In the genomic region with DNA sequence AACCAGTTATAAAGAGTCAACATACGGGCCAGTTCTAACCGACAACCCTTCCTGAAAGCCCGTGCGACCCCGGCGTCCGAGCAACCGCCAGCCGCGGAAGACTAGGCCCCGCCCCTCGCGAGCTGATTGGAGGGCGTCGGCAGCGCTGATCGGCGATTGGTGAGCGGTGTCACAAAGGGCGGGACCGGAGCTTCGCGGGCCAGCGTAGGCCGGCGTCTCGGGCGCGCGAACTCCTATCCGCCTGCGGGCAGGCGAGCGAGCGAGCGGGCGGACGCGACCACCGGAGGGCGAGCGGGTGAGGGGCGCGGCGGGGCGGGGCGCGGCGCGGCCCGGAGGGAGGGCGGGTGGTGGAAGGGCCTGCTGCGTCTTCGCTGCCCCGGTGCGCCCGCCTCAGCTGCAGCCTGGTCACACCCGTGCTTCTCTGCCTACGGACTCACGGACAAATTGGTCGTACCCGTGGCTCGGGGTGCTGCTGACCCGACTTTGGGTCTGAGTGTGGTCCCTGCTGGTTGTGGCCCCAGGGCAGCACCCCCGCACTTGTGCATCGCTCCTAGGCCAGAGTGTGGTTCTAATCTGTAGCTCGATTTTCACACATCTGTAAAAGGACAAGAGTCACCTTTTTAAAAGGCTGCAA, we compare ENCODE assay signal across 8 mouse cellular contexts. TPM values are rescaled to one million over a fixed set of nuclear protein-coding genes. Genes with fewer than 3 reads are reported as not detected.
A peak's percentile ranks its signal among the peaks of the same experiment; 100 is the strongest.
DNase-seq lines count a peak whose midpoint lies in the region; ATAC-seq lines count a peak whose summit lies in the region.

A gene (plus strand): TSS at position 205 of the 634 bp plus-strand sequence.

- DNase-seq in CD4-positive helper T cell, adult 2 months (ENCODE audit: low read depth, low spot score): peak; percentile 90
- DNase-seq in brain, embryonic 18.5 days (ENCODE audit: low read depth, low spot score): peak; percentile 70
- DNase-seq in kidney, postnatal 14 days: peak; percentile 95
- DNase-seq in liver, embryonic 13.5 days: peak; percentile 91
- DNase-seq in neural tube, embryonic 10.5 days (ENCODE audit: extremely low spot score, low spot score): peak; percentile 93

- H3K4me1 ChIP-seq in heart, embryonic 14.5 days (ENCODE audit: control insufficient read depth in 2 of 2, insufficient read depth in 2 of 2, low read length in 2 of 2): peaks cover 5 to 6% of the 10 kb centered on the region in 2 experiments; a peak in 2 of 4 replicates
- H3K4me1 ChIP-seq in liver, embryonic 13.5 days (replicated peaks): peaks cover 36% of the 10 kb centered on the region
- H3K4me1 ChIP-seq in stomach, embryonic 16.5 days (ENCODE audit: control insufficient read depth, insufficient read depth, low read length): no peaks in the 10 kb centered on the region

- peak within 1 kb of the TSS; percentile 64 to 82 for H3K4me3 ChIP-seq in heart, embryonic 14.5 days (ENCODE audit: control insufficient read depth in 1 of 2, insufficient read depth in 1 of 2, low read depth in 1 of 2, low read length in 2 of 2)
- peak within 1 kb of the TSS; percentile 74 for H3K4me3 ChIP-seq in liver, embryonic 13.5 days (replicated peaks)
- peak within 1 kb of the TSS; percentile 66 for H3K4me3 ChIP-seq in stomach, embryonic 16.5 days (replicated peaks; ENCODE audit: low read length)

- under 1% methylated on average over 66 of the region's 67 CpGs for WGBS in heart, embryonic 14.5 days
- WGBS in liver, embryonic 13.5 days (ENCODE audit: insufficient replicate concordance): under 1% methylated on average over 66 of the region's 67 CpGs
- under 1% methylated on average over 56 of the region's 67 CpGs for WGBS in stomach, embryonic 16.5 days

- peaks cover 30% of the 10 kb centered on the region for H3K36me3 ChIP-seq in heart, embryonic 14.5 days (ENCODE audit: control insufficient read depth, insufficient read depth, low read length)
- peaks cover 6% of the 10 kb centered on the region; the same call in 1 of the 2 replicates for H3K36me3 ChIP-seq in liver, embryonic 13.5 days
- no peaks in the 10 kb centered on the region for H3K36me3 ChIP-seq in stomach, embryonic 16.5 days (ENCODE audit: control insufficient read depth, insufficient read depth, low read length)

- peak within 1 kb of the TSS; percentile 82 for H3K9ac ChIP-seq in heart, embryonic 14.5 days (ENCODE audit: low read length)
- peak within 1 kb of the TSS; percentile 85 for H3K9ac ChIP-seq in liver, embryonic 13.5 days
- peak within 1 kb of the TSS; percentile 86 for H3K9ac ChIP-seq in stomach, embryonic 16.5 days (ENCODE audit: low read length)

- ATAC-seq in erythroid progenitor cell, adult 5-6 weeks (replicated peaks; ENCODE audit: low FRiP score, poor library complexity, severe bottlenecking): peak; percentile 94
- ATAC-seq in heart, embryonic 14.5 days (ENCODE audit: insufficient number of reproducible peaks, insufficient read depth, low FRiP score, low read depth): peak; percentile 97
- peak; percentile 97 for ATAC-seq in liver, embryonic 13.5 days (ENCODE audit: low read depth)
- ATAC-seq in stomach, embryonic 16.5 days (ENCODE audit: insufficient read depth, low FRiP score): peak; percentile 98

- no peaks in the 10 kb centered on the region for H3K9me3 ChIP-seq in heart, embryonic 14.5 days (ENCODE audit: control insufficient read depth, low read length)
- no peaks in the 10 kb centered on the region for H3K9me3 ChIP-seq in liver, embryonic 13.5 days (replicated peaks)
- no peaks in the 10 kb centered on the region for H3K9me3 ChIP-seq in stomach, embryonic 16.5 days (replicated peaks; ENCODE audit: control insufficient read depth, low read length)

- no peaks in the 10 kb centered on the region for H3K27me3 ChIP-seq in heart, embryonic 14.5 days (ENCODE audit: control insufficient read depth, insufficient read depth, low read length)
- H3K27me3 ChIP-seq in liver, embryonic 13.5 days: no peaks in the 10 kb centered on the region
- no peaks in the 10 kb centered on the region for H3K27me3 ChIP-seq in stomach, embryonic 16.5 days (ENCODE audit: control insufficient read depth, insufficient read depth, low read length)

- peak within 1 kb of the TSS; percentile 88 for H3K4me2 ChIP-seq in heart, embryonic 14.5 days (ENCODE audit: low read length)
- H3K4me2 ChIP-seq in liver, embryonic 13.5 days: peak within 1 kb of the TSS; percentile 80
- peak within 1 kb of the TSS; percentile 91 for H3K4me2 ChIP-seq in stomach, embryonic 16.5 days (ENCODE audit: low read depth, low read length)

- peak within 1 kb of the TSS in 1 of 2 experiments; percentile 33; a peak in 1 of 4 replicates for H3K27ac ChIP-seq in heart, embryonic 14.5 days (replicated peaks in 1 of 2; ENCODE audit: control insufficient read depth in 1 of 2, insufficient read depth in 1 of 2, low read depth in 2 of 2, low read length in 2 of 2)
- peak within 1 kb of the TSS; percentile 81 for H3K27ac ChIP-seq in liver, embryonic 13.5 days
- no peak within 1 kb of the TSS for H3K27ac ChIP-seq in stomach, embryonic 16.5 days (ENCODE audit: low read length)

RNA-seq across cellular contexts. Expression of the gene that starts here (rescaled TPM):
- total RNA-seq in erythroid progenitor cell, adult 5-6 weeks (2015; ENCODE audit: low replicate concordance): 5.0 and 11.5 TPM in 2 replicates
- total RNA-seq in erythroid progenitor cell, adult 5-6 weeks (2017; ENCODE audit: low replicate concordance): 10.0 and 27.3 TPM in 2 replicates
- 3.4 and 3.5 TPM in 2 replicates for polyA plus RNA-seq in heart, embryonic 14.5 days (2014; fragmentation: Nextera tagmentation; extraction: Ambion mirVana)
- polyA plus RNA-seq in liver, embryonic 13.5 days (2015; fragmentation: Nextera tagmentation; extraction: Ambion mirVana): 4.9 and 5.9 TPM in 2 replicates
- polyA plus RNA-seq in stomach, embryonic 16.5 days (2015; fragmentation: Nextera tagmentation; extraction: Ambion mirVana): 4.2 and 5.2 TPM in 2 replicates
